Mouse (Mus musculus) fat pad, adult 2 months (tissue): ENCODE data around the gene Tmem258.

Experiments
- DNase-seq: peaks from one replicate; pipeline ENCODE4 v3.0.0-alpha.2; 2011; ENCODE audit warnings: low read depth, low spot score; ENCODE audit errors: extremely low read depth

The Tmem258 gene

DNA sequence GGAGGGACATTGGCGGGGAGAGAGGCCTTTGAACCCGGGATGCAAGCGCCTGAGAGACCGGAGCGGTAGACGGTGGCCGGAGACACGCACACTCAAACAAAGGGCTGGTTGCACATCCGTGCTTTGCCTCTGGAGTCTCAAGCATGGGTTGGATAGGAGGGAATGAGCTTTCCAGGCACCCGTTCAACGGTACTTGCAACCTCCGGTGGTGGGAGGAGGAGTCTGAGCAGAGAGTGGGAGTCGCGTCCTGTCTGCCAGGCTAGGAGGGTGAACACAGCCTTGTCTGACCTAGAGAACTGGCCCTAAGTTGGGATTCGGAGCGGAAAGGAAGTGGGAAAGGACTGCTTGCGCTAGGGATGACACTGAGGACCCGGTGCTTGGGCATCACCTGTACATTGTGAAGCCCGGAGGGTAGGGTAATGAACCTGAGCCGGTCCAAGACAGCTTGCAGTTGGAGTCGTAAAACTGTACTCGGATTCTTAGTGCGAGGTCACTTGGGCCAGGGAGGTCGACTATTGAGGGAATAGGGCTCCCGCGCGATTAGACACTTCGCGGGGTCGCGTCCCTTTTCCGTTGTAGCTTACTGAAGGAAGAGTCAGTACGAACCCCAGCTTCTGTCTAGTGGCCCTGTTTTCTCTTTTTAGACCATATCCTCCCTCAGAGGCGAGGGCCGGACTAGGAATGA lies 20.4 kb upstream of the Tmem258 start:
- DNase-seq, result no peak

DNA sequence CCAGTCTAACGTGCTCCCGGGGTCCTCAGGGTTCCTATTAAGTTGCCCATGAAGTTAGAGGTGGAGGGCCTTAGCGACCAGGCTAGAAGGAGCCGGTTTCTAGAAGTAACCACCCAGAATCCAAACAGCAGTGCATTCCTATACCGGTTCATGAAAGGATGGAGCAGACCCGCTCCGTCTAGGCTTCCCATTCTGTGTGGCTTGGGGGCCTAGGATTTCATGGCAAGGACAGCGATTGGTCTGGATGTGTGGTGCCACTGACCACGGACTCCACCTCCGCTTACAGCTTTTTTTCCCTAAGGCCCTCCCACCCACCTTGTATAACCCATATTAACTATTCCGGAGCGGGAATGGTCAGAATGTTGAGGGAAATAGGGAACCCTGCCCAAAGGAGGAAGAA lies 19.7 kb upstream of the Tmem258 start:
- no peak for DNase-seq

DNA sequence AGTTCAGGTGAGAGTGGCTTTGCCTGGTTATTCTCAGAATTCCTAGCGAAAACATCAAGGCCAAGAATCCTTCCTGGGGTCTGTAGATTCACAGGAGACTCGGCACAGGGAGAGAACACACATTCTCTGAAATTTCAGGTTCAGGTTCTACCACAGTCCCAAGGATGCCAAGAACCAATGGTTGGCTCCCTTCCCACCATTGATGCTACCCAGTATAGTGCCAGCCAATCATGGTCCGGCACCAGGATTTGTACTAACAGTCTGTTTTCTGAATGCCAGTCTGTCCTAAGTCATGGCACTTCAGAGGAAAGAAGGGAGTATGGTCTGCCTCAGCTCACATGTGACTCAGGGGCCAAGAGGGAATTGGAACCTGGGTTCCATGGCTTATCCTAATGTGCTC lies 17.9 kb upstream of the Tmem258 start:
- DNase-seq, result no peak

DNA sequence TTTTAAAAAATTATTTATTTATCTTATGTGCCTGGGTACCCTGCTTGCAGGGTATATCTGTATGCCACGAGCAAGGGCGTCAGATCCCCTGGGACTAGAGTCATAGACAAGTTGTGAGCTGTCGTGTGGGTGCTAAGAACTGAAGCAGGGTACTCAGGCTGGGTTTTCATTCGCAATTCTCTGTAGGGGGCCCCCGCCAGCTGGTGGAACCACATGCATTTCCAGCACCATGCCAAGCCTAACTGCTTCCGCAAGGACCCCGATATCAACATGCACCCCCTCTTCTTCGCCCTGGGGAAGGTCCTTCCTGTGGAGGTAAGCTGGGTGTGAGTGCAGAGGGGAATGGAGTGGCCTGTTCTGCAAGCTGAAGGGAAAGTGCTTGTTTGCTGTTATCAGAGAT lies 17.2 kb upstream of the Tmem258 start:
- DNase-seq, result no peak

DNA sequence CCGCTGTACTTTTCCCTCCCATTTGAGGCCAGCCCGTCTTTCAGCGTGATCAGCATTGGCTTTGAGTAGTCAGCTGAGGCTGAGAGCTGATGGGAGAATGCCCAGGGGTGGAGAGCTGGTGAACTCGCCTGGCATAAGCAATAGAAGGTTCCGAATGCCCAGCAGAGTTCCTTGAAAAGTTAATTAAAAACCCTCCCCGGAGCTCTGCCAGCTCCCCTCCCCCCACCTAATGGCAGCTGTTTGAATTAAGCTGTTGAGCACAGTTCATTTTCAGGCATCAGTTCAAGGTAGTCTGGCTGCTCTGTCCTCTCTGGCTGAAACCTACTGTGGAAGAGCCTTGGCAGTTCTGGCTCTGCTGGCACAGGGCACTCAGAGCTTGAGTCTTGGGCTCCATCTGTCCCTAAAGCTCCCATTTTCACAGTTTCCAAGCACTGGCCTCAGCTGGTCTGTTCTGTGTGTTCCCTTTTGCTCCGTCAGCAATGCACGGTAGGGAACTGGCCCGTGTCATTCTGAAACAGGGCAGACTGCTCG lies 15.5 kb upstream of the Tmem258 start:
- no peak for DNase-seq

DNA sequence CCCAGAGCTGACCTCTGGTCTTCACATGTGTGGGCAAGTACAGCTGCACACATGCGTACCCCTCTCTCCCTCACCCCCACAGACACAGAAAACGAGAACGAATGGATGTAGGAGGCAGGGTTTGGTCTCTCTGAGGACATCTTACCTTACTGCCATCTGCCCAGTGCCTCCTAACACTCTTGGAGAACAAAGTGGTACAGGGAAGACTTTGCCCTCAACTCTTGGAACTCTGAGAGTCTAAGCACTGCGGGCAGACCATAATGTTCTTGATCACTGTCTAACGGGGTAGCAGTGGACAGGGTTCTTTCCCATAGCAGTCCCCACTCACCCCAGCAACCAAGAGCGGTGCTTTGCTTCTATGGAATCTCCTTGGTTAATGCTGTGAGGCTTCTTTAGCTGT lies 14.8 kb upstream of the Tmem258 start:
- DNase-seq, result no peak

DNA sequence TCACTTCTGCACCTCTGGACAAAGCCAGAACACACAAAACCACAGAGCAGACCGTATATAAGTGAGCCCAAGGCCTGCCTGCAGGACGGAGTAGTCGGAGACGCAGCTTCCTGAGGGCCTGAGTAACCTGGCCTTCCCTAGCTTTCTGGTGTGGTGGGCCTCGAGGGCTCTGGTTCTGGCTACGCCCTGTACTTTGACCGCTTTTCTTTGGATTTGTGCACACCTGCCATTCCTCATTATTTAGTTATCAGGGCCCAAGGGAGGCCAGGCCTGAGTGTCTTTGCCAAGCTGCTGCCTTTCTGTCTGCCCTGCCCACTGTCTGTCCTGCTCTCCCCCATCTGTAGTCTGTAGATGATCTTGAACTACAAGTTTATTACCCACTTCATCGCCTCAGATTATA lies 13.9 kb upstream of the Tmem258 start:
- no peak for DNase-seq

DNA sequence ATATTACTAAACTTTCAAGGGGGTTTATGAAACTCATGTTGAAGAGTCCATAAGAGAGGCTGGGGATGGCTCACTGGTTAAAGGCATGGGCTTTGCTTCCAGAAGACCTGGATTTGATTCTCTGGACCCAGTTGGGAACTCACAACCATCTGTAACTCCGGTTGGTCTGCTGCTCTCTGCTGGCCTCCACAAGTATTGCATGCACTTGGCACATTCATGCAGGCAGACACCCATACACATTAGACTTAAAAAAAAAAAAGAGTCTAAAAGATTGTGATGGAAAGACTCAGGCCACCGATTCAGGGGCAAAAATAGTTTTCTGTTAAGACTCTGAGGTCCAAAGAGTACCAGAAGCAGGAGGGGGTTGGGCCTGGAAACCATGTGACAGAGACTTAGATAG lies 13.0 kb upstream of the Tmem258 start:
- no peak for DNase-seq

DNA sequence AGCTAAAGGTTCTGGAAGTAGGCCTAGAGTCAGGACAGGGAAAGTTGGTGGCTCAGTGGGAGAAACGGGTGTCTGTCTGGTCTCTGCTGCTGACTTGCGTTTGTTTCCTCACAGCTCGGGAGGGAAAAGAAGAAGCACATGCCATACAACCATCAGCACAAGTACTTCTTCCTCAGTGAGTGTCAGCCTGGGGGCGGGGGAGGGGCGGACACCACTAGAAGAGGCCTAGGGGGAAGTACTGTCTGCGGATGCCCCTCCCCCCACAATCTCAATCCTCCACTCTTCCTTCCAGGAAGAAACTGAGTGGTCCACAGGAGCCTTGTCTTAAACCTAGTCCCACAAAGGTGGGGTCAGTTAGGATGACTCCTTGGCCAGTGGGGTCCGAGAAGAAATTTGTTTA lies 12.5 kb upstream of the Tmem258 start:
- no peak for DNase-seq

DNA sequence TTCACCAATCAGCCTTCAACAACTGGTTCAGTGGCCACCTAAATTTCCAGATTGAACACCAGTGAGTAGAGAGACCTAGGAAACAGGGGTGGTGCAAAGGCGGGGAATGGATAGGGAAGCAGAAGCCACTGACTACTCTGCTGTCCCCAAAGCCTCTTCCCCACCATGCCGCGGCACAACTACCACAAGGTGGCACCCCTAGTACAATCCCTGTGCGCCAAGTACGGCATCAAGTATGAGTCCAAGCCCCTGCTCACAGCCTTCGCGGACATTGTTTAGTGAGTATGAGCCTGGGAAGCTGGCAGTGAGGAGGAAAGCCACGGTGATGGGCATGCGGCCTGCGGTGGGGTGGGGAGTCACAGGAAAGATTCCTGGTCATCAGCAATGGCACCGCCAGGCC lies 9.5 kb upstream of the Tmem258 start:
- no peak for DNase-seq

DNA sequence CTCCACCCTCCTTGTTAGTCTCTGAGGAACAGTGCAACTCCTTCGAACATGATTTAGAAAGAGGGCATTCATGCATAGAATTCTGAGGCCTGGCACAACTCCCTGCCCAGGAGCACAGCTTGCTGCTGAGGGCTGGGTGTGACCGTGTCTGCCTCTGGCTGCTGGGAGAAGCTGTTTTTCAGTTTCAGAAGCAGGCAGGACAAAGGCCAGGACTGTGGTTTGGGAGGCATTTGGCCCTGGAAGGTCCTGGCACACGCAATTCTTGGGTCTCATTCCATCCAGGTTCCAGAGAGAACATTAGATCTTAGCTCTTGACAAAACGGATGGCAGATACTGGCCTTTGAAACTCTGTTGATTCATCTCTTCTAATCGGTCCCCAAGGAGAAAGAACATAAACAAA lies 8.6 kb upstream of the Tmem258 start:
- DNase-seq, result no peak

DNA sequence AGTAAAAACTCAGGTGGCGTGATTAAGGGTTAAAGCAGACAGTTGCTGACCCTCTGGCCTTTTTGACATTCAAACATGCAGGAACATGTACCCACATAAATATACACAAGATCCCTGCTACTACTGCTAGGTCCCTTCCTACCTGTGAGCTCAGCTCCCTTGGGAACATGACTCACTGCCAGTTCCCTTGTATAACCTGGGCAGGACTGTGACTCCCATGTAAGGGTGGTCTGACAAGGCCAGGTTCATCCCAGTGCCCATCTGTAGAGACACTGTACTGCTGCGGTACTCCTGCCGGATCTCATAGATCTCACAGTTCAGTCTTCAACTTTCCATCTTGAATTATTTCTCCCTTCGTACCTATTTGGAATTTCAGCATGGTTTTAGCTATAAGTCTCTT lies 6.7 kb upstream of the Tmem258 start:
- DNase-seq, result no peak

DNA sequence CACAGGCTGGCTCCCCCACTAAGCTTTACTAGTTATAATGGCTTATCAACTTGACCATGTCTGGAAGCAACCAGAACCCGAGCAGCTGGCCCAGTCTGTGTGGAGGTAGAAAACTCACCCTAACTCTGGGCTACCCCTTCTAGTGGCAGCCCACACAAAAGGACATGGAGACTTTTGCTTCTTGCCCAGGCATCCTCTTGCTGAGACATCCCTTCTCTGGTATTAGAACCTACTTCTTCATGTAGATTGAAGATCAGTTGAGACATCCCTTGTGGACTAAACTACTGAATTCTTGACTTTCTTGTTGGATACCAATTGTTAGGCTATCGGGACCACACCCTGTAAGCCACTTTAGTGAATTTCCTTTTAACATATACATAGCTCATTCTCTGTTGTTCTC lies 5.5 kb upstream of the Tmem258 start:
- DNase-seq, result no peak

DNA sequence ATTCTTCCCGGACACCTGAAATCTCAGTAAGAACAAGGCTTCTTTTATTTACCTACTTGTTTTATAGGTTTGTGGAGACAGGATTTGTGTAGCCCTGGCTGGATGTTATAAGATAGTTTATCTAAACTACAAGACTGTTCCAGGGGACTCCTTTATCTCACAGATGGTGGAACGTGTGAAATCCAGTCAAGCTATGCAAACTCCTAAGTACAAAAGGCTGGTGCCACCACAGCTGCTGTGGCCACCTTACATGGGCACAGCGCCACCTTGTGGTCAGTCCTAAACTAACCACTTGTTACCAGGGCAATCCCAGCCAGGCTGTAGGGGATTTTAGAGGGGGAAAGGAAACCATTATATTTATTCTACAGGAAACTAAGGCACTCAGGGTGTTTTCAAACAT lies 5.1 kb upstream of the Tmem258 start:
- DNase-seq, result no peak

DNA sequence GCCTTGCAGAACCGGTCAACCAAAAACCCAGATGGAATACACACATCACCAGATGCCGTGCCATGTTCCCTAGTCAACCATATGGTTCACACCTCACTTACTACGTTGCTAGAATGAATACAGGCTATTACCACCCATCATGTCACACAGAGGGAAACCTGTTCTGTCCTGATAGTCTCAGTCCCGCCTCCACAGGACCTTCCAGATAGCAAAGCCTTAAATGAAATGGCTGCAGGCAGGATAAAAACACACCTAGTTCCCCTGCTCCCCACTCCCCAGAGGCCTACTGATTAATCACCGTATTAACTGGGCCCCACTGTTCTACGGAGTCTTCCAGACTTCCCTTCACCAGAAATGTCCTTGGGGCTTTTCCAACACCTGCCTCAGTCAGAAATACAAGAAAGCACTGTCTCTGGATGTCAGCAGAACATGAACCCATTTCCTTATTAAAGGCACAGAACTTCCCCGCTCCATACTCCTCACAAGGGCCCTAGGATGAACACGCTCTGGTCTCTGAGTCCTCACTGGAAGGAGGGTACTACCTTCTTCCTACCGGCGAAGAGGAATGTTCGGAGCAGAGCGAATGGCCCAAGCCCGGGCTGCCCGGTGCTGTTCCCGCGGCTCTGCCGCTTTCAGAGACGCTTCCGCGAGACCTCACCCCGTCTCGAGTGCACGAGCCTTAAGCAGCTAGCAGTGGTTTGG lies 517 bp upstream of the Tmem258 start:
- no peak for DNase-seq

DNA sequence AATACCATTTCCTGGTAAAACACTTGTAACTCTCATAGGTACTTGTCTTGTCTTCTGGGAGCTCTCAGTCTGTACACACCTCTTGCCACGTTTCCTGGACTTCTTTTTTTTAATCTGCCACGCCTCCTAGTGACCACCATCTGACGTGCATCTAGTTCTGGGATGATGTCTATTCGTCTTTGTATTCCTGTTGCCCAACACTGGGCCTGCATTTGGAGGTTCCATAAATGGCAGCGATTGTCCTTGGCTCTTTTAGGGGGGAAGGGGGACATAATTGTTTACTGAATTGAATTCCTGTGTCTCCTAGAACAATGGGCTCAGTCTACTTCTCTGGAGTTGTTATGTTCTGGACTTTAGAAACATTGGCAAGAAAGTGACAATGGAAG lies 795 bp downstream of the Tmem258 start:
- DNase-seq, result no peak

DNA sequence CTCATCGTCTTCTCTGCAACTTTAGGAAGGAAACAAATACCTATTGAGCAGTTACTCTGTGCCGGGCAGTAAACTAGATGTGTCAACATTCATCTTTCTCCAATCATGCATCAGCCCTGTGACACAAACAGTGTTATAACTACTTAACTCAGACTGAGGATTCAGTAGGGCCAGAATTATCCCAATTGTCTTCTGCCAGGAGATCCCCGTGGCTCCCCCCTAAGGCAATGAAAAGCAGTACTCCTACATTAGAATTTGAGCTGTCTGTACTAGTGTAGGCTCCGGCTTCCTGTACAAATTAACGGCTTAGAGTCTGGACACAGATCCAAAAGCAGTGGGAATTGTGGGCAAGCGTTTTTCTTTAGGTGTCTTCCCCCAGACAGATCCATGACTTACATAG lies 1.2 kb downstream of the Tmem258 start:
- no peak for DNase-seq

DNA sequence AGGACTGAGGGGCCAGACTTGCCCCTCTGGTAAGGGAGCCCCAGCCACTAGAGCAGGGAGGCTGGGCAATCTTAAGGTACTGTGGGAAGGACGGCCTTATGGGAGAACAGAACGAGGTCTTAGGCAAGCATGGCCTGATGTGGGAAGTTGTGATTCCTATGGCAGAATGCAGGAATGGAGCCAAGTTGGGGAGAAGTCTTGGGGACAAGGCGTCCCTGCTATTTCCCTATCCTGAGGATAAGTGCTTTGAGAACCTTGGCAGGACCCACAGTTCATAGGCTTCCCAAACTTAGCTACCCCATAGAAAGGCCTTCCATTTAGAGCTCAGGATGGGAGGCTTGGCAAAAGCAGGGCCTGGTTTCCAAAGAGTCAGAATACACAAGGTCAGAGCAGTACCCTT lies 5.0 kb downstream of the Tmem258 start:
- DNase-seq, result no peak

DNA sequence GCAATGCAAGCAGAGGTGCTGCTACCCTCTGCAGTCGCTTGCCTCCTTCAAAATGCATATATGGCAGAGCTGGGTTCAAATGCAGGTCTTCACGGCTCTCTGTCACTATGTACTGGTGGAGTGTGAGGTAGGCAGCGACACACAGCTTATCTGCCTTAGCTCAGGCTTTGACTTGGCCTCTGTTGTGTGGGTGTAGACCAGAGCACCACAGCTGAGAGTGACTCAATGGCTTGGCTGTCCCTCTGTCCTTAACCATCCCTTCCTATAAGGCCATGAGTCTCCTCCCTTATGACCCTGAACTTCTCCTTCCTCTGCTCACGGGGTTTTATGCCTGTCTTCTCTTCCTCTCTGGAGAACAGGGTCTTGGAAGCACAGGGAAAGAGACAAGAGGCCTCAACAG lies 7.1 kb downstream of the Tmem258 start:
- DNase-seq, result no peak

DNA sequence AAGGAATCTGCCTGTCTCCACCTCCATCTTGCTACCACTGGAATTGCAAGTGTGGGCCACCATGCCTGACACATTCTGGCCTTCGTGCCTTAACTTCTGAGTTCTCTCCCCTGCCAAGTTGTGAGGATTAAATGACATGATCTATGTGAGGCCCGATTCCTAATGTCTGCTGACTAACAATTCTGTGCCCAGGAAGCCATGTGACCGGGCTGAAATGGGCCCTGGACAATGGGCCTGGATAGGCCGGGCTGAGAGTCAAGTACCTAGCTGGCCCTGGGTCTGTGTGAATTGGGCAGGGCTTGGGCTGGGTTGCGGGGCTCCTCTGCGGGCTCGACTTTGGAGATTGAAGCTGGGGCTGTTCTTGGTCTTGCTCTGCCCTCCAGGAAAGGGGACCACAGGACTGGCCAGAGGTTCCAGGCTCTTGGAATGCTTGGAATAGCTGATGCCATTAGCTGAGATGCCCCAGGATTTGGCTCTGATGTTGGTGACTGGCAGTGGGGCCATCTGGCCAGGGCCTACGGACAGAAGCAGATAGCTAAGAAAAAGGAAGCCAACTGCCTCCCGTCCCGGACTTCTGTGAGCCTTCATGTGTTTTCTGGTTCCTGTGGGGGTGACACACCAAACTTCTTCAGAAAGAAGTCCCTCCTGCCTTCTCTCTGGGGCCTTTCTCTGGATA lies 10.1 kb downstream of the Tmem258 start:
- no peak for DNase-seq

DNA sequence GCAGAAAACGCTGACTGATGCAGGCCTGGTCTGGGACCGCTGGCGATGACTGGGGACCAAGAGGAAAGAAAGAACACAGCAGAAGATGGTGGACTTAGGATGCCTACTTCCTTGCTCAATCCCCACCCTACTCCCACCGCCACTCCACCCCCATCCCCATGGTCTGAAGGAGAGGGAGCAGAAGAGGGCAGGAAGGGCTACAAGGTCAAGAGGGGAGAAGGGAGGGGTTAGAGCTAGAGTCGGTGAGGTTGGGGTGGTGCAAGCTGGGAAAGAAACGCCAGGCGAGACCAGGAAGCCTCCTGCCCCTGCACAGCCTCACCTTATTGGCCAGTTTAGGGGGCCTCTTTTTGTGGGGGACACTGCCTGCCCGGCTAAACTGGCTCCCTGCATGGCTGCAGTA lies 12.3 kb downstream of the Tmem258 start:
- DNase-seq, result no peak

DNA sequence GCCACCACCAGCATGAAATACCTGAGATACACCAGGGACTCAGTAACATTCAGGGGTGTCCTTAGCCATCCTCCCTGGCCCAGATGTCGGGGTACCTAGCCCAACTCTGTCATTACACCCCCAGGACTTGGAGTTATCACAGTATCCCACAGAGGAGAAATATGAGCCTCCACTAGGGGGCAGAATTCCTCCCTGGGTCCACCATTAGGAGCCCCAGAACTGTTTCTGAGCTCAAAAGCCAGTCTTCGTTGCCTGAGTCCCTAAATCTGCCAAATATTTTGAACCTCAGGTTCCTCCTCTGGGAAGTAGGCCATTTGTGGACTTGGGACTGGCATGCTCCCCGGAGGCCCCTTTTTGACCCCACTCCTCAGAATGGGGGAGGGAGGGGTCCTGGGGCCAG lies 15.3 kb downstream of the Tmem258 start:
- no peak for DNase-seq
